Mouse (Mus musculus): ENCODE measurements around the gene Ece2.

The Ece2 gene

DNA sequence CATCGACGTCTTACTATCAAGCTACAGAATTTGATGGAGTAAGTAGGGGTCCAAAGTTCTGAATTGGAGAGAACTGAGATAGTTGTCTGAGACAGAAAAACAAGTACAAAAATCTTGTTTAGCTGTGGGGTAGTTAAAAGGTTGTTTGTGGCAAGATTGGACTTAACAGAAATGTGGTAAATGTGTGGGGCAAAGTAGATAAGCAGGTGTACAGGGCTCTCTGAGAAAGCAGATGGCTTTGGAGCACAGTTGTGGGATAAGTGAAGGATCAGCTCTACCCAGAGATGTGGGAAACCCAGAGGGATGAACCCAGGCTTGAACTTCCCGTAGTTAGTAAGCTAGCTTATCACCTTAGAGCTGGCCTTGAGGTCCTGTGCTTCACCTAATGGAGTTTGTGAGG, 61.1 kb downstream of the Ece2 start:
- DNase-seq (ENCODE audit: low spot score), result no peak

DNA sequence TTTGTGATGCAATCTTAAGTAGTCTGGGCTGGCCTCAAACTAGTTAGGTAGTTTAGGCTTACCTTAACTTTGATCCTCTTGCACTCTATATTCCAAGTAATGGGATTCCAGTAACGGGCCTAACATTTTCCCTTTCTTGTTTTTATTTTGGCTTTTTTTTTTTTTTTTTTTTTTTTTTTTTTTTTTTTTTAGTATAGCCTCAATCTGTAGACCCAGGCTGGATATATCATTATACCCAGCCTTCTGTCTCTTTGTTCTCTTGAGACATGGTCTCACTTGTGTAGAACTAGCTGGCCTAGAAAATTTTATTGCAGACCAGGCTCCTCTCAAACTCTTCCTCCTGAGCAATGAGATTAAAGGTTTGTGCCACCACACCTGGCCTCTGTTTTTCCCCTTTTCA, 62.0 kb downstream of the Ece2 start:
- DNase-seq (ENCODE audit: low spot score), result no peak

DNA sequence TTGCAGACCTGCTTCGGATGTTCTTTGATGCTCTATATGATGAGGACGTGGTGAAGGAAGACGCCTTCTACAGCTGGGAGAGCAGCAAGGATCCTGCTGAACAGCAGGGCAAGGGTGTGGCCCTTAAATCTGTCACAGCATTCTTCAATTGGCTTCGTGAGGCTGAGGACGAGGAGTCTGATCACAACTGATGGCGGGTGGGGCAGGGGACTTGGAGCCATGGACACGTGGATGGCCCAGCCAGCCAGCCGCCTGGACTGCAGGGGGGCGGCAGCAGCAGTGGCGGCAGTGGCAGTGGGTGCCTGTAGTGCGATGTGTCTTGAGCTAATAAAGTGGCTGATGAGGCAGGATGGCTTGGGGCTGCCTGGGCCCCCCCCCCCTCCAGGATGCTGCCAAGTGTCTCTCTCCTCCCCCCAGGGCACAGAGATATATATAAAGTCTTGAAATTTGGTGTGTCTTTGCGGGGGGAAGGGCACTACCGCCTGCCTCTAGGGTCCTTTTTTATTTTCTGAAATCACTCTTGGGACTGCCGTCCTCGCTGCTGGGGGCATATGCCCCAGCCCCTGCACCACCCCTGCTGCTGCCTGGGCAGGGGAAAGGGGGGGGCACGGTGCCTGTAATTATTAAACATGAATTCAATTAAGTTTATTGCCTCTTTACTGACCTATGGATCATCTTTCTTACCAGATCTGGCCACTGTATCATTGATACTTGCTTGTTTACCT, 62.8 kb downstream of the Ece2 start:
- no peak for DNase-seq (ENCODE audit: low spot score)

DNA sequence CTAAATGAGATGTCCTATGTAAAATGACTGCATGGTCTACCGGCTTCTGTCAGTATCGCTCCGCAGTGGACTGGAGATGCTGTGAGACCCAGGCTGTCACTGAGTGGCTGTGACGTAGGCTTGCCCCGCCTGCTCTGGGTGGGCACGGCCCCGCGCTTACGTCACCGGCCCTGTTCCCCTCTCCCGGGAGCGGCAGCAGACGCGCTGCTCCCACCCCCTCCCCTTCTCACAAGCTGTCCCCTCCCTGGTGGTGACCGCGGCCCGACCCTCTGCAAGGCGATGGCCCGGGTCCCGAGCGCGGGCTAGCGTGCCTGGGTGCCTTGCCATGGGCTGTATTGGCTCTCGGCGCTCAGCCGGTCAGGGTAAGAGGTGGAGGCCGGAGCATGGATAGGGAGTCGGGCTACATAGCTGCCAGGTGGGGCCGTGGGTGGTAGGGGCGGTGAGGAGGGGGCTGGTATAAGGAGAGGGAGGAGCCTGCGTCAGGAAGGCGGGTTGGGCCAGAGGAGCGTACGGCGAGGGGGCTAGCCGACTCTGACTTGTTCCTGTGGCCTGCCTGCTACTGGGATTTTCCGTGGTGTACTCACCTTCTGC, 63.6 kb downstream of the Ece2 start, which contains the start of gene Fam131a:
Gene Fam131a (plus strand): TSS at position 131 of the 591 bp plus-strand sequence.
- DNase-seq (ENCODE audit: low spot score), result peak; percentile 94

DNA sequence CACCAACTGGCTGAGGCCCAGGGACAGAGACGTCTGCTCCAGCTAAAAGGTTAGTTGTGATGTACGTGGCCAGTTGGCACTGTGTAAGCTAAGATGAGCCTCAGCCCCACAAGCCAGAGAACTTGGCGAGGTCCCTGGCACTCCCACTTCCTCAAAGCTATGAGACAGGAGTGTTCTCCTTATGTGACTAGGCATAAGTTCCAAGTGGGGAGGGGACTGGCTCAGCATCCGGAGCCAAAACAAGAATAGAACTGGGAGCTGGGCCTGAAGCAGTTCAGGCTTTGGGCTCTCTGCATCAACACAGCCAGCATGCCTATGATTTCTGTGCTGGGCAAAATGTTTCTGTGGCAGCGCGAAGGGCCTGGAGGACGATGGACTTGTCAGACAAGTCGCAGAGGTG, 65.2 kb downstream of the Ece2 start:
- DNase-seq (ENCODE audit: low spot score), result peak; percentile 80

DNA sequence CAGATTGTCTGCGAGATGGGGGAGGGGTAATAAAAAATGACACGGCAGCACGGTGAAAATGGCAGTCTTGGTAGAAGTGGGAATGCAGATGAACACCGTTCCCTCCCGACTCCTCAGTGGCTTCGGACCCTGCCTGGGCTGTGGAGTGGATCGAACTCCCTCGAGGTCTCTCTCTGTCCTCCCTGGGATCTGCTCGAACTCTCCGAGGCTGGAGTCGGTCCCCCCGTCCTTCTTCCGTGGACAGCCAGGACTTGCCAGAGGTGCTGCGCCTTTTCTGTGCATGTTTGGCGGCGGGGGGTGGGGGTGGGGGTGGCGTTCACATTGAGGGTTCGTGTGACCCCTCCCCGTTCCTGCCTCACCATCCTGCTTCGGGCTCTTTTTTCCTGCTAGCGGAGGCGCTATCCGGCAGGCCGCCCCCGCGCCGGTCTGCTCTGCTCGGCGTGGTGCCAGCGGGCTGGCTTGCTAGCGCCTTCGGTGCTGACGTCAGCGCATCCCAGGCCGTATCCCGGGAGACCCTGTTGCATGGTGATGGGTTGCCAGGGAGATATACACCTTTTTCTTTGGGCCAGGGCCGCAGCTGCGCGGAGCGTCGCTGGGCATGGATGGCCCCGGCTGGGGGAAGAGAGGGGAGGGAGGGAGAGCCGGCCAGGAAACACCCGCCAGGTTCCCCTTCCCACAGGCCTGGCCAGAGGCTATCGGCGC, 66.1 kb downstream of the Ece2 start:
- peak; percentile 97 for DNase-seq (ENCODE audit: low spot score)
